Mouse (Mus musculus) midbrain, embryonic 10.5 days (tissue): ENCODE data around the gene Tango6. TPM values are rescaled to one million over a fixed set of nuclear protein-coding genes. Genes with fewer than 3 reads are reported as not detected.
"Not testable (repeated sequence)": the region's sequence is repeated elsewhere in the genome, so short reads cannot be mapped to it uniquely, and the experiment has no call there.

Source experiments
- DNase-seq: peaks from one replicate; pipeline ENCODE4 v3.0.0-alpha.2; 2017; ENCODE audit warnings: low spot score
- H3K27ac ChIP-seq: fragments of 300-500 bp; sonication (generic); replicated peaks from 2 replicates; pipeline ENCODE4 v1.5.1; 2016; ENCODE audit warnings: mild to moderate bottlenecking
- H3K27me3 ChIP-seq: fragments of 300-500 bp; sonication (generic); 2 replicates; pipeline ENCODE4 v1.6.1; 2016; ENCODE audit warnings: low read depth, mild to moderate bottlenecking; ENCODE audit not compliant: poor library complexity, severe bottlenecking
- H3K36me3 ChIP-seq: fragments of 300-500 bp; sonication (generic); 2 replicates; pipeline ENCODE4 v1.6.1; 2016; ENCODE audit warnings: mild to moderate bottlenecking, moderate library complexity
- H3K4me1 ChIP-seq: fragments of 300-500 bp; sonication (generic); 2 replicates; pipeline ENCODE4 v1.6.1; 2016
- H3K4me3 ChIP-seq: fragments of 300-500 bp; sonication (generic); 2 replicates; pipeline ENCODE4 v1.5.1; 2016; ENCODE audit warnings: mild to moderate bottlenecking, moderate library complexity
- H3K9me3 ChIP-seq: fragments of 300-500 bp; sonication (generic); replicated peaks from 2 replicates; pipeline ENCODE4 v1.6.1; 2016; ENCODE audit warnings: mild to moderate bottlenecking
- WGBS: fragments of 180-500 bp; shearing (Covaris S2); methylation state at CpG from one replicate; pipeline ENCODE4 v1.1.7; 2016; 5-methylcytosine and 5-hydroxymethylcytosine counted together
- polyA plus RNA-seq: library from polyadenylated mRNA; unstranded; fragments of >200 nt; fragmentation: Nextera tagmentation; extraction: Ambion mirVana; gene quantifications from 2 replicates; pipeline ENCODE4 v1.2.1, GENCODE M21; 2016

Gene Tango6
- polyA plus RNA-seq, 1 experiment from 2014 or later: 14.2 TPM

DNA sequence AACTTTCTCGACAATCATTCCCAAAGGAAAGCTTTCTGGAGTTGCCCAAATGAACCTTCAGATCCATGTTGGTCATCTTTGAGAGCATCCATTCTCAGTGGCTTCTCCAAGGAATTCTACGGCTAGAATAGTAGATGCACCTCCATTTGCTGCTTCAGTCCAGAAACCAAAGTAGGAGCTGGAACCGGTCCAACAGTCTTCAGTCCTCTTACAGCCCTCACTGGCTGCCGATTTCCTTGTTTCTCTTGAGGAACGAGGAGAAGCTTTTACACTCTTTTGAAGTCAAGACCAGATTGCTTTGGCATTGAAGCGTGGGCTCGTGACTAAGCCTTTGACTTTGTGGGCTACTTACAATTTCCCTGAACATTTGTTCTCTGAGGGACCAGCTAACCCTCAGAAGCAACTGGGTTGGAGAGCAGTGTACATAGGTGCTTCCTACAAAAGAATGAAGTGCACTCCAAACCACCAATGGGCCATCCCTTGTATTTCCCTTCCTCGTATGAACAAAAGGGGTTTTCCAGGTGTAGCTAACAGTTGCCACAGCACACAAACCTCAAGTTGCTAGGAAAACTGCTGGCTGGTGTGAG, 197.3 kb downstream of the Tango6 start:
- Histone ChIP-seq H3K27ac (no peak overlapping the region), H3K9me3 (no peaks in the 10 kb centered on the region), H3K27me3 (no peaks in the 10 kb centered on the region), H3K4me3 (no peak overlapping the region), H3K36me3 (peaks cover 98% of the 10 kb centered on the region), H3K4me1 (no peaks in the 10 kb centered on the region)
- WGBS: 96% methylated on average over 8 of the region's 8 CpGs
- DNase-seq: no peak

DNA sequence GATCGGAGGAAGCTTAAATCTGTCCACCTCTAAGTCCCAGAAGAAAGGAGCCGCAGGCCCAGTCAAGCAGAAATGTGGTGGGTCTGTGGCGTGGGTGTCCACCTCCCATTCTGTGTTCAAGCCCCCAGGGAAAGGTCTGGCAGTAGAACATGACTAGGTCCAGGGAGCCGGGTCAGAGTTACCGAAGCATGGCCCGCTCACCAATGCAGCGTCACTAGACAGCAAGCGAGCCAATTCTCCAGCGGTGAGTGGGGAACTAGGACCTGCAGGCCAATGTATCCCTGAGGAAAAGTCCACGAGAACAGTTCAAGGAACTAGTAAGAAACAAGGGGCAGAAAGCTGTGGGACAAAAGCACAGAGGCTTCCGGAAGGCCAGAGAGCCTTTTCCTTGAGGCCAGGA, 201.2 kb downstream of the Tango6 start:
- not testable (repeated sequence) for H3K9me3 ChIP-seq, H3K4me1 ChIP-seq, H3K27me3 ChIP-seq, DNase-seq, H3K4me3 ChIP-seq, H3K27ac ChIP-seq
- 95% methylated on average over 11 of the region's 11 CpGs for WGBS
- peaks cover 83% of the 10 kb centered on the region for H3K36me3 ChIP-seq

DNA sequence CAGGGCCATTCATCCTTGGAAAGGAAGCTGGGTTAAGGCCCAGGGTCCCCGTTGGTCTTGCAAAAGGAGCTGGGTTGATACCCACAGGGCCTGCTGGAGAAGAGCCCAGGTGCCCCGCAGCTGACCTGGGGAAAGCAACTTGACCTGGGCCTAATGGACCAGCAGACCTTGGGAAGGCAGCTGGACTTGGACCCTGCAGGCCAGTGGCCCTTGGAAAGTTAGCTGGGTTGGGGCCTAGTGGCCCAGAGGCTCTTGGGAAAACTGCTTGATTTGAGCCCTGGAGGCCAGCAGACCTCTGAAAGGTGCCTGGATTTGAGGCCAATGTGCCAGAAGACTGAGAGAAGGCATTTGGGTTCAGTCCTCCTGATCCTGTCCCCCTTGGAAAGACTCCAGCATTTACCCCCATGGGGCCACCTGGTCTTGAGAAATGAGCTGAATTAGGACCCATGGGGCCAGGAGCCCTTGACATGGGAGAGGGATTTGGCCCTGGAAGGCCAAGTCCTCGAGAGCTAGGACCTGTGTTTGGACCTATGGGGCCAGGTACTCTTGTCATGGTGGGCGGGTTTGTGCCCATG, 202.0 kb downstream of the Tango6 start:
- H3K36me3 ChIP-seq: peaks cover 82% of the 10 kb centered on the region
- DNase-seq, H3K27ac ChIP-seq, H3K27me3 ChIP-seq, H3K9me3 ChIP-seq, H3K4me3 ChIP-seq, H3K4me1 ChIP-seq: not testable (repeated sequence)
- WGBS: 95% methylated on average over 4 of the region's 4 CpGs

DNA sequence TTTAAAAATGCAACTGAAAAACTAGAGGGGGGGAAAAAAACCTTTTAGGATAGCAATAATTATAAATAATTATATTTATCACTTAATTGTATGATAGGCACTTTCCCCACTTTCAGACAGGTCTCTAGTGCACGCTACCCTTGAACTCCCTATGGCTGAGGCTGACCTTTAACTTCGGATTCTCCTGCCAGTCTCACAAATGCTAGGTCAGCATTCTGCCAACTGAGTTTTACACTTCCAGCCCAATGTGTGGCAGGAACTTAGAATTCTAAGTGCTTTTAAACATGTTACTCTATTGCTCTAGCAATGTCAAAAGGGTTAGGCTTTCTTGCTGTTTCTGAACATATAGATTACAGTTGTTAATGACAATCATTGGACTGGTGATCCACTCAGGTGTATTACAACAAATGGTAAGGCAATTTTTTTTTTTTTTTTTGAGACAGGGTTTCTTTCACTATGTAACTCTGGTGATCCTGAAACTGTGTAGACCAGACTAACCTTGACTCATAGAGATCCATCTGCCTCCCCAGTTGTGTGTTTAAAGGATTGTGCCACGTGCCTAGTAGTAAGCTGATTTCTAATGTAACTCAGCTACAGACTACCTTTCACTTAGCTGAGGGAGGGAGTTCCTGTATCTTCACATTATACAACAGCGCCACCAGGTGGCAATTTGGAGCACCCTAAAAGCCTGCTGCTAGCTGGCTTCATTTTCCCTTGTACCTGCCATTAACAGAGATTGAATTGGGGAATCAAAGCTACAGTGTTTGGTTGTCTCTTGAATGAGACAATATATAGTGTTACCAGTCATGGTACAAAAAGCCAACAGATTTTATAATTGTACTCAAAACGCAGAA, 204.7 kb downstream of the Tango6 start:
- Histone ChIP-seq H3K27ac (no peak overlapping the region), H3K4me3 (no peak overlapping the region), H3K27me3 (no peaks in the 10 kb centered on the region), H3K9me3 (no peaks in the 10 kb centered on the region), H3K4me1 (peaks cover 23% of the 10 kb centered on the region), H3K36me3 (peaks cover 63% of the 10 kb centered on the region)
- WGBS: 60% methylated on average over 5 of the region's 5 CpGs
- peak; percentile 61 for DNase-seq

DNA sequence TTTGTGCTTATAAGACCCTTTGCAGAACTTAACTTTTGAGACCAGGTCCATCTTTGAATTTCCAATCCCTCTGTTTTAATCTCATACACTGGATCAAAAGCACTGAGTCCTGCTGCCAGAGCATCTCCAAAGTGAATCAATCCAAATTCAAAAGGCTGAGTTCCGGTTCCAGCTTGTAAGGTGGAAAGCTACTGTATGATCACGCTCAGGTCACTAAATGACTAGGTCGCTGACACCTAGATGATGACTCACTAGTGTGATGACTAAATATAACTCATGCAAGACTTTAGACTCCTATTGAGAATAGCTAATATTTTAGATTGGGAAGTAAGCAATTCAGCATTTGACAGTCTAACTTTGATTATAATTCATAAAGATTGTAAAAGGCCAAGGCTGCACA, 205.9 kb downstream of the Tango6 start:
- Histone ChIP-seq H3K27me3 (no peaks in the 10 kb centered on the region), H3K4me3 (no peak overlapping the region), H3K4me1 (peaks cover 24% of the 10 kb centered on the region), H3K36me3 (peaks cover 50% of the 10 kb centered on the region), H3K27ac (no peak overlapping the region), H3K9me3 (no peaks in the 10 kb centered on the region)
- no peak for DNase-seq
- WGBS: 91% methylated on average over 3 of the region's 3 CpGs

DNA sequence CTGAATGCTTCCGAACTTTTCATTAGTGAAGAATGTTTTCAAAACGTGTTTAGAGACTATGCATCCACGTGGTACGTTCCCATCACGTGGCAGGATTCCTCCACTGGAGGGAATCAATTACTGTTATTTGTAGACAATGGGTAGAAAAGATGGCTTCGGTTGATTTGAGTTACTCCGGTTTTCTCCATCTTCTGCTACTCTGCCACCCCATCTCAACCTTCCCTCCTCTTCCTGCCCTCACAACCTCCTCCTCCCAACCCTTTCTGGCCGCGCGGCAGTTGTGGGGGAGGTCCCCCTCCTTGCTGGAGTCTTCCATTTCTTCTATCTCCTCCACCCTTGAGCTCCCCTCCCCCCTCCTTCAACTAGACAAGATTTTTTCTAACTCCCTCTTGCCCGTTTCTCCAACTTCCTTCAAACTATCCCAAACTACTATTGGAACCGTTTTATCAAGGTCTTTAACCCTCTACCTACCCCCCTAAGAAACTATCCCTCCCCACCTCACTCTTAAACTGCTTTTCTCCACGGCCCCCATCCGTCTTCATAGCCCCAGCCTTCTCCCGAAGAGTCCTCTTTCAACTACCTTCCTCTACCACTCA, 209.4 kb downstream of the Tango6 start:
- Histone ChIP-seq H3K27ac (peak overlapping the region; percentile 100), H3K9me3 (no peaks in the 10 kb centered on the region), H3K4me1 (peaks cover 38% of the 10 kb centered on the region), H3K4me3 (peak overlapping the region; percentile 99), H3K27me3 (no peaks in the 10 kb centered on the region), H3K36me3 (peaks cover 43% of the 10 kb centered on the region)
- under 1% methylated on average over 15 of the region's 15 CpGs for WGBS
- peak; percentile 71 for DNase-seq

DNA sequence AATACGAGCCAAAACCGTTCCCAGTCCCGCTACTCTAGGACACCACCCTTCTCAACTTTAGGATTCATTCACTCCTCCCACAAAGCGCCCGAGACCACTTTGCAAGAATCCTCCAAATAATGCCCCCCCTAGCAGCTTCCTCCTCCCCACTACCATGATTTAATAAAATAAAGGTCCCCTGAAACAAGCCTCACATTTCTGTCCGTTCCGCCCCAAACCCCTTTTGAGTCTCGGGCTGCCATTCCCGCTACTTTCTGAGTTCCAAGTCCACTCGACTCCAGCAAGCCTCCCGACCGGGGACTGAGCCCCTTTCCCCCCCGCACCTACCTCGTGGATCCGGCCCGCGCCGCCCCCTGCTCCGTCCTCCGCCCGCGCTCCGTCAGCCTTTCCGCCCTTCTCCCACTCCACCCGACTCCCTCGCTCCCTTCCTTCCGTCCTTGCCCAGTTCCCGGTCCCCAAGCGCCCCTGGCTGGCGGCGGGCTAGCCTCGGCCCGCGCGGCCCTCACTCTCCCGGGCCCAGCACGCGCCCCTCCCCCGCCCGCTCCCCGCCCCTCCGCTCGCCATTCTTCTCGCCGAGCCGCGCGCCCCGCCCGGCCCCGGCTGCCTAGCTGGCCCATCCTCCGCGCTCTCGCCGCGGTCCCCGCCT, 210.1 kb downstream of the Tango6 start:
- whole genome bisulfite sequencing: under 1% methylated on average over 57 of the region's 57 CpGs
- DNase-seq: peak; percentile 82
- Histone ChIP-seq H3K4me1 (peaks cover 38% of the 10 kb centered on the region), H3K27ac (peak overlapping the region; percentile 100), H3K9me3 (no peaks in the 10 kb centered on the region), H3K4me3 (peak overlapping the region; percentile 99), H3K27me3 (no peaks in the 10 kb centered on the region), H3K36me3 (peaks cover 49% of the 10 kb centered on the region)

DNA sequence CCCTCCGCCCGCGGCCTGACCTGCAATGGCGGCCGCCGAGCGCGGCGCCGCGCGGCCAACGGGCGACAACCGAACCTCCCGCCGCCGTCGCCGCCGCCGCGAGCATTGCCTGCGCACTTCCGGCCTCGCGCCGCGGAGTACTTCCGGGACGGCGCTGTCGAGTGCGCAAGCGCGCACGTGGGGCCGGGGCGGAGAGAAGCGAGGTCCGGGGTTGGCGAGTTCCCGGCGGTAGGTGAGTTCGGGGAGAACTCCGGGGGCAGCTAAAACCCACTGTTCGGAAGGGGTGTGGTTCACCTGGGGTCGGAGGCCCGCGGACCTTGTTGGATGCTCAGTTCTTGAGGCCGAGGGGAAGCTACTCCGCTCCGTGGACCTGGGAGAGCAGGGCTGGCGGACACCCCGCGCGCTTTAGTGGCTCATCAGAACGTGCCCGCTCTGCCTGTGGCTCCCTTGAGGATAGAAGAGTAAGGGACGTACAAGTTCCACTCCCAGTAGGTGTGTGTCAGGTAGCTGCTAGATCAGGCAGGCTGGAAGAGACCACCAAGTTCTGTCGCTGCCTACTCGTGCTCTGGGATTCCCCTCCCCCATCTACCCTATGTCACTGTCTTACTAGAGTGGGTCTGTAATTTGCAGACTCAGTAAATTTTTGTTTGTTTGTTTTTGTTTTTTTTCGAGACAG, 210.8 kb downstream of the Tango6 start, which contains the start of gene Utp4:
TSS of gene Utp4 (plus strand) at position 156 of the 676 bp plus-strand sequence.
- Histone ChIP-seq H3K36me3 (peaks cover 56% of the 10 kb centered on the region), H3K4me1 (peaks cover 38% of the 10 kb centered on the region)
- under 1% methylated on average over 63 of the region's 63 CpGs for WGBS

DNA sequence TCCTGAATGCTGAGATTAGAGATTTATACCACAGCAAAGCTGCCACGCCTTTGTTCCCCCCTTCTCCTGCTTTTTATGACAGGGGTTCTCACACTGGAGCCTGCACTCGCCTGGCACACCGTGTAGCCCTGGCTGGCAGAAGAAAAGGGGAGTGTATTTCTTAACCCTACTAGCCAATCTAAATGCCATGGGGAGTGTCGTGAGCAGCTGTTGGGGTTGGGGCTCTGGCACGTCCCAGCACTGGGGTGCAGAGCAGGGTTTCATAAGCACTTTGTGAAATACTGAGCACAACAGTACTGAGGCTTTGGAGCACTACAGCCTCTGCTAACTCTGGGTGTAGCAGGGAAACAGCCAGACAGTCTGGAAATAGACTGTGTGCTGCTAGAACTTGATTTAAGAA, 216.6 kb downstream of the Tango6 start:
- 97% methylated on average over 5 of the region's 5 CpGs for WGBS

More for the DNA sequence above, 210.8 kb downstream of the Tango6 start, which contains the start of gene Utp4:
- Histone ChIP-seq H3K27me3 (no peaks in the 10 kb centered on the region), H3K27ac (peak within 1 kb of the TSS; percentile 100), H3K4me3 (peak within 1 kb of the TSS; percentile 99), H3K9me3 (no peaks in the 10 kb centered on the region)
- peak; percentile 89 for DNase-seq

More for the DNA sequence above, 216.6 kb downstream of the Tango6 start:
- Histone ChIP-seq H3K4me3 (no peak overlapping the region), H3K27me3 (no peaks in the 10 kb centered on the region), H3K9me3 (no peaks in the 10 kb centered on the region), H3K4me1 (peaks cover 8% of the 10 kb centered on the region), H3K36me3 (peaks cover 100% of the 10 kb centered on the region), H3K27ac (no peak overlapping the region)
- no peak for DNase-seq
